Mouse (Mus musculus): ENCODE results near the gene Gm28372.
A peak's percentile ranks its signal among the peaks of the same experiment; 100 is the strongest.
"Not testable (repeated sequence)": the region's sequence is repeated elsewhere in the genome, so short reads cannot be mapped to it uniquely, and the experiment has no call there.

Gene Gm28372

DNA sequence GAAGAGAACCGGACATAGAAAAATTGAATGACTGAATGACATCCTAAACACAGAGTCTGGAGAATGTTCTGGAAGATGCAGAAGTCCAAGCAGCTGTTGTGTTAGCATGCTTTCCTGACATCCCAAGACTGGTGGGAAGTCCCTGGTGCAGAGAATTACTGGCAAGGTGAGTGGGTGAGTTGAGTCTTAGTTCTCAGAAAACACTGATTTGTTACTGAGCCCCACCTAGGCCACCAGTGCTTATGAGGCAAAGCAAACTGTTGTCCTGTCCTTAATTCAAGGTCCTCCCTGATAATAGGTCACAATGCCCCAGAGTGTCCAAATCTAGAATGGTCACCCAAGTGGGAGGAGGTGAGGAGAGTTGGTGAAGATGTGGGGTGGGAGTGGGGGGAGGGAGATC is at the start of gene Gm28372, which contains the start of gene 1700020A23Rik:
TSS of gene Gm28372 (plus strand) at position 301 of the 400 bp plus-strand sequence.
TSS of gene 1700020A23Rik (plus strand) at position 321 of the 400 bp plus-strand sequence.
- DNase-seq (ENCODE audit: low spot score in 2 of 2), result no peak

DNA sequence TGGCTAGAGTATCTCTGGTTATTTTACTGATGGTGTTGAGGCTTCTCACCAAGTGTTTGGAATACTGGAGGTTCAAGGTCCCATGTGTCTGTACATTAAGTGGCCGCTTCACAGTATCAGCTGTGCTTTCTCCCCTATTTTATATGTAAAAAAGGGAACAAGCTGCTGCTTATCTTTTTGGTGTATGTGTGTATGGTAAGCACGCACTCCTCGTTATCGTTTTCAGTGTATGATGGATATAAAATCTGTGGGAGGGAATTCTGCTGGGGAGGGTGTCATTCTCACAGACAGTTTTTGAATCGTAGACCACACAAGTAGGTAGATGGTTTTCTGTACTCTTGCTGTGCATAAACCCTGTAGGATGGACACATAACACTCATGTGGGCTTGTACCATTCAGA is 47.5 kb upstream of the Gm28372 start:
- no peak for DNase-seq (ENCODE audit: low spot score in 2 of 2)

DNA sequence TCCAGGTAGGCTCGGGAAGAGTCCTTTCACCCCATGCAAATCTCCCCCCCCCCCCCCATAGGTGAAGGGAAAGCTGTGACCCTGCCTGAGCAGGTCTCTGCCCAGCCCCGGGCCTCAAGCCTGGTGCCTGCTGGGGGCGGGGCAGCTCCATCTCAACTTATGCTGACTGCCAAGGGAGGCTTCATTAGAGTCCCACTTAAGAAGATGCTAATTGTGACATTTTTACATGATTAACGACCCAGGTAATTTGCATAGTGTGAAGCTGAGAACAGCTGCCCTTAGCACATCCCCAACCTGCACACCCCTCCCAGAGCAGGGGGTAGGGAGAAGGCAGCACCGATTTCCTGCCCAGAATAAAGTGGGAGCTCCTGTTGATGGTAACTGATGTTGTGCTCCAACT is 46.2 kb upstream of the Gm28372 start:
- no peak for DNase-seq (ENCODE audit: low spot score in 2 of 2)

DNA sequence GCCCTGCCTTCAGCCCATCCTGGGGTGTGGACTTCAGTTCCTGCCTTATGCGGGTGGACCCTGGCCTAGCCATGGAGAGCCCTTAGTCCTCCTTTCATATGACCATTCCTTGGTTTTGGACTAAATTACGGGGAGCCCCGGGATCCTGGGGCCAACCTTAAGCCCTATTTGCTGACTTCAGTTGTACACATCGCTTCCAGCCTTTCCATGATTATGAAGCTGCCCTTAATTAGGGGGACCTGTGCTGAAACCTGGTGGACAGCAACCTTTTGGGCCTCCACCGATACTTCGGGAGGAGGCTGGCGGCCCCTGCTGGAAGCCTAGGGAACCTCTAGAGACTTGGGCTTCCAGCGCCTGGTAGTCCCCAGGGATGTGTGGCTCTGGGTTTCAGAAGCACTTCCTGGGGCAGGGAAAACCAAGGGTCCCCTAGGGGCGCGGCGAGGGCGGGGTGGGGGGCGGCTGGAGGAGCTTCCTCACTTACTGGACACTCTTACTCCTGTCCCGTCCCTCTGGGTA is 42.5 kb upstream of the Gm28372 start:
- peak; percentile 47 to 62 for DNase-seq (ENCODE audit: low spot score in 2 of 2)

DNA sequence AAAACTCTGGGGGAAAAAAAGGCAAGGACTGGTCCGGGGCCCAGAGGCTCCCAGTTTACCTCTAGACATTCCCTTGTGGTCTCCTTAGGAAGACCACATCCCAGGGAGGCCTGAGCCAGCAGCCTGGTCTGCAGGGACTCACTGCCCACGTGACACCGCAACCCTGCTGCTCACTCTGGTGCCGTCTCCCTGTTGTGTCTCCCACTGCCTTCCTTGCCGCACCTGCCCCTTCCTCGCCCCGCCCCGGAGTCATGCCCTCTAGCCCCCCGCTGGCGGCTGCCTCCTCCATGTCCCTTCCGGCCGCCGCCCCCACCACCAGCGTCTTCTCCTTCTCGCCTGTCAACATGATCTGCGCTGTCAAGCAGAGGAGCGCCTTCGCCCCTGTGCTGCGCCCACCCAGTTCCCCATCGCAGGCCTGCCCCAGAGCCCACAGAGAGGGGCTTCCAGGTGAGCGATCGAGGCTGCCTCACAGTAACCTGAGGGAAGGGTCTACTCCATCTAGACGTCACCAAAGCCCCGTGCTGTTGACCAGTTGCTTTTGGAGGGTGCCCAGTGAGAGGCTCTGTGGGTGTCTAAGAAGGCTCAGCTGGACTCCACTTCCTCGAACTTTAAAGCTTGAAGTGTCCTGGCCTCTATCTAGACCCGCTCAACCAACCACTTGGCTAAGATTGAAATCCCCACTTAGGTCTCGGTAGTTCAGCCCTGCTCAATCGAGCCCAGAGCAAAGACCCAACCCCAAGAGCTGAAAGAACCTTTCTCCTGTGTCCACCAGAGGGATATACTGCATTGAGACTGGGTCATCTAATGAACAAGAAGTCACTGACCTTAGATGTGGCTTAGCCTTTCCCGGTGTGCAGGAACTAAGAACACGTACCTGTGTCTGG is 39.6 kb upstream of the Gm28372 start:
- DNase-seq (ENCODE audit: low spot score in 2 of 2), result no peak

DNA sequence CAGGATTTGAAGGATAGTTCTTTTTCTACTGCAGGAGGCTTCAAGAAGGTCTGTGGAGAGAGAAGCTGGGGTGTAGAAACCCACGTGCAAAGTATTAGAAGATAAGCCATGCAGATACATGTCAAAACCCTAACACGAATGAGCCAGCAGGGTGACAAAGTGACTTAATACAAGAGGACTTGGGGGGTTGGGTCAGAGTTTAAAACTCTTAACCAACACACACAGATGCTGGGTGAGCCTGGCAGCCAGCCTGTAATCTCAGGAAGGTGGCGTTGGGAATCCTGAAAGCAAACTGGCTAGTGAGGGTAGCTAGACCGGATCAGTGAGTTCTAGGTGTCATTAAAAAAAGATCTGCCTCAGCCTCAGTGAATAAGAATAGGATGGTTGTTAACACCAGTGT is 37.7 kb upstream of the Gm28372 start:
- DNase-seq (ENCODE audit: low spot score in 2 of 2), result no peak

DNA sequence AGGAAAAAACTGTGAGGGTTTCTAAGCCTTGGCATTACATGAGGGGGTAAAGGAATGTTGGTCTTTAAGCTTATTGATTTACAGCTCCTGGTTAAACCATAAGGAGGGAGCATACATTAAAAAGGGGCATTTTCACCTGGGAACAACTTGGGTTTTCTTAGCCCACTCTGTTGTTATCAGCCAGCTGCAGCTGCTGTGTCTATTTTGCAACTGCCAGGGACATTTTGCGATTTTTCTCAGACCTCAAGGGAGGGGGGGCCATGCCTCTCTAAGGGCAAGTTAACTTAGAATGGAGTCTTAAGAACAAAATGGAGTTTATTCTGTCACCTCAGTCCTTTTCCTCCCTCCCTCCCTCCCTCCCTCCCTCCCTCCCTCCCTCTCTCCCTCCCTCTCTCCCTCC is 32.0 kb upstream of the Gm28372 start:
- DNase-seq (ENCODE audit: low spot score in 2 of 2), result not testable (repeated sequence)

DNA sequence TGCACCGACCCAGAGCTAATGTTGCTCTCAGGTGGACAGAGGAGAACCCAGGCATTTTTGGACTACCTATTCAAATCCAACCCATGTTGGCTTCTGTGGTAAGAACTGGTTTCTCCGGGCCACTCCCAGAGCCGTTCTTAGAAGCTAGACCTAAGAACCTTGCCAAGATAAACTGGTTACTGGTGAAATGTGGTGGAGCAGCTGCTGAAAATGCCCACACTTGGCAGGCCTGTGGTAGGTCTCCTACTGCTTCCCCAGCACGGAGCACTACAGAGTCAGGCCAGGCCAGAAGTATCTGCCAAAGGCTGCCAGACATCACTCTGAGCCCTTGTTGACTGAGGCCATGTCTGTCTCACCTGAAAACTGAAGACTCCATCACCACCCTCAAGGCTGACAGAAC is 30.1 kb upstream of the Gm28372 start:
- no peak for DNase-seq (ENCODE audit: low spot score in 2 of 2)

DNA sequence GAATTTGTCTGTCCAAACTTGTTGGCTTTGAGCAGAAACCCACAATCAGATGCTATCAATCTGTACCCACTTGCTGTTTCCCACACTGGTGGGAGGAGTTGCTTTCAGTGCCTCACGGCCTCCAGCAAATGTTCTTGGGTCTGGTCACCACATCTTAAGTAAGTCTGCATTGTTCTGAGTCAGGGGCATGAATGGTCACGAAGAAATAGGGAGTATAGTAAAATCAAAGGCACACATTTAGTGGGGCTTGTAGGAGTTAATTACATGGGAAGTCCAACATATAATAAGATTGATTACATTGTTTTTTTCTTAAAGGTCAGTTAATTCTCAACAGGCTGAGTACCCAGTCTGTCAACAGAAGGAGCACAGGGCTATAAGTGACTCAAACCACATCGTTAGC is 21.8 kb upstream of the Gm28372 start:
- DNase-seq (ENCODE audit: low spot score in 2 of 2), result no peak

DNA sequence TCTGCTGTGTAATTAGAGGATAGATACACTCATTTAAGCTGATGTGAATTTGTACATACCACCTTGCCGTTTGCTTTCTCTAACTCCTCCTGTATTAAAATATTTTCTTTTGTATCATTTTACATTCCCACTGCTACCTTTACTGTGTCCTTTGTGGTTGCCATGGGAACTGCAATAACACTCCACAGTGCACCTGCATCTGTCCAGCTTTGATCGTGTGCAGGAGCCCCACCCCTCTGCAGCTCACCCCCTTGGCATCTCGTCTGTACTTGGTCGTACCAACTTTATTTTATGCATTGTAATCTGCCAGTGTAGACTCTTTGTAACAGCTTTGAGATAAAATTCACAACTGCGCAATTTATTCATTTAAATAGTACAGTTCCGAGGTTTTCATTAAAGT is 21.1 kb upstream of the Gm28372 start:
- no peak for DNase-seq (ENCODE audit: low spot score in 2 of 2)

DNA sequence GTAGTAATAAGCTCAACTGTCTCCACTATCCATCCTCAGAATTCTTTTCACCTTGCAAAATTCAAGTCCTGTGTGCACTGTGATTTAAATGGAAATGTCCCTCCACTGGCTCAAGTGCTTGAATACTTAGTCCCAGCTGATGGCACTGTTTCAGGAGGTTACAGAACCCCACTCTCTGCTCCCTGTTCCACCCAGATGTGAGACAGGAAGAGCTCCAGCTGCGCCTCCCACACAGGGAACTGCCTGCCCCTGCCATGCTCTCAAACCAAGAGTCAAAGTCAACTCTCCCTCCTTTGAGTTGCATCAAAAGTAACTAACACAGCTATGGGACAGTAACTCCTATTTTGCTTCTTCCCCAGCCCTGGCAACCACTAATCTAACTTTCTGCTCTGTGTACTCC is 18.8 kb upstream of the Gm28372 start:
- DNase-seq (ENCODE audit: low spot score in 2 of 2), result no peak

DNA sequence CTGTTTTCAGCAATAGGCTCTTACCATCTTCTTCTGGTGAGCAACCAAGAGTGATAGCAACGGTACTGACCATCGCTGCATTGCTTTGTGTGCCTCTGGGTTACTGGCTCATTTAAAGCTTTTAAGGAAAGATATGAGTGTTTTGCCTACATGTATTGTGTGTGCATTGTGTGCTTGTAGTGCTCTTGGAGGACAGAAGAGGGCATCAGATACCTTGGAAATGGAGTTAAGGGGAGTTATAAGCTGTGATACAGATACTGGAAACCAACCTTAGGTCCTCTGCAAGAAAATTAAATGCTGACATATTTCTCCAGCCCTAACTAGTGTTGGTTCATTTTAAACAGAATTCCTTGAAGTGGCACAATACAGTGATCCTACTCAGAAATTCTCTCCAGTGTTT is 16.2 kb upstream of the Gm28372 start:
- DNase-seq (ENCODE audit: low spot score in 2 of 2), result no peak

DNA sequence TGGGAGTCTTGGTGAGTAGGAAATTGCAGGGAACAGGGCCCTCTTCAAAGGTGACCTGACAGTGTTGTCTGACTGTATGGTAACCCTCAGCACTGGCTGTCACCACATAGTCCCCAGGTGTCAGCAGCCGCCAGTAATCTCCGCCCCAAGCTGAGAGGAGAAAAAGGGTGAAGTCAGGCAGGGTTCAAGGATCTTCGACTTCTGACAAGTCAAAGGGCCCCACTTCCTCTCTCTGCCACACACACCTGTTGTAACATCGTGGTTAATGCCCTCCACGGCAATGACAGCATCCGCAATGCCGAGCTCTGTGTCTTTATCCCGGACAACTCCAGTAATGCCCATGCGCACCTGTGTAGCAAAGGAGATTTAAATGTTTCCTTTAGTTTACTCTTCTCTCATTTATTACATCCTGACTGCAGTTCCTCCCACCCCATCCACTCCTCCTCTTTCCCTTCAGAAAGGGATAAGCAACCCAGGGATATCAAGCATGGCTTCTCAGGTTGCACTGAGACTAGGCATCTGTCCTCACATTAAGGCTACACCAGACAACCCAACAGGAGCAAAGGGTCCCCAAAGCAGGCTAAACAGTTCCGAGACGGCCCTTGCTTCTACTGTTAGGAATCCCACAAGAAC is 13.9 kb upstream of the Gm28372 start:
- DNase-seq (ENCODE audit: low spot score in 2 of 2), result no peak

DNA sequence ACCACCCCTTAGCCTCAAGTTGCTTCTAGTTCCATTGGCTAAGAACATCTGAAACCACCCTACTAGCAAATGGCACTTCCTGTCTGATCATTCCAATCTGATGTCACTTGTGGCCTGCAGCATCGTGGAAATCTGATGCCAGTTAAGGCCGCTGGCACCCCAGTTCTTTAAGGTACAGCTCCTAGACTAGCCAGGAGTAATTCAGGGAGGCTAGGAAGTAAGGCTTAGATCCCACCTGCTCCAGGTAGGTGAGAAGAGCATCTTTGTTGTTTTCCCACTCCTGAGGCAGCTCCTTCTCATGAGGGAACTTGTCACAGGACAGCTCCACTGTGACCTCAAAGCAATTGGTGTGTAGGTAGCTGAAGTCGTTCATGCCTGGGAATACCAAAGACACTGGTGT is 12.2 kb upstream of the Gm28372 start:
- no peak for DNase-seq (ENCODE audit: low spot score in 2 of 2)

DNA sequence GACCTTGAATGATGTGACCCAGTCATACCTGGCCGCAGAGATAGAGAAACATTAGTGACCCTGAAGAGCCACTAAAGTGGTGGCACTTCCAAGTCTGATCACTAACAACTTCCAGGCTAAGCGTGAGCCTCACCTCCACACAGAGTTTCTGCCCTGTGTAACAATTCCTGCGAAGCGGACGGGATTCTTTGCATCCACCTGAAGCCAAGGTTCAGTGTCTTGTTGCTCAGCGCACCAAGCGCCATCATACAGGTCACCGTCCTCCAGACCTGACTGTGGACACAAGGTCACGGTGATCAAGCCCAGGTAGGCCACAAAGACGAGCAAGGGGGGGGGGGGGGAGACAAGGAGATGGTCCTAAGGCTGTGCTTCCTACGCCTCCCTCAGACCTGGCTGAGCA is 9.3 kb upstream of the Gm28372 start:
- DNase-seq (ENCODE audit: low spot score in 2 of 2), result no peak

DNA sequence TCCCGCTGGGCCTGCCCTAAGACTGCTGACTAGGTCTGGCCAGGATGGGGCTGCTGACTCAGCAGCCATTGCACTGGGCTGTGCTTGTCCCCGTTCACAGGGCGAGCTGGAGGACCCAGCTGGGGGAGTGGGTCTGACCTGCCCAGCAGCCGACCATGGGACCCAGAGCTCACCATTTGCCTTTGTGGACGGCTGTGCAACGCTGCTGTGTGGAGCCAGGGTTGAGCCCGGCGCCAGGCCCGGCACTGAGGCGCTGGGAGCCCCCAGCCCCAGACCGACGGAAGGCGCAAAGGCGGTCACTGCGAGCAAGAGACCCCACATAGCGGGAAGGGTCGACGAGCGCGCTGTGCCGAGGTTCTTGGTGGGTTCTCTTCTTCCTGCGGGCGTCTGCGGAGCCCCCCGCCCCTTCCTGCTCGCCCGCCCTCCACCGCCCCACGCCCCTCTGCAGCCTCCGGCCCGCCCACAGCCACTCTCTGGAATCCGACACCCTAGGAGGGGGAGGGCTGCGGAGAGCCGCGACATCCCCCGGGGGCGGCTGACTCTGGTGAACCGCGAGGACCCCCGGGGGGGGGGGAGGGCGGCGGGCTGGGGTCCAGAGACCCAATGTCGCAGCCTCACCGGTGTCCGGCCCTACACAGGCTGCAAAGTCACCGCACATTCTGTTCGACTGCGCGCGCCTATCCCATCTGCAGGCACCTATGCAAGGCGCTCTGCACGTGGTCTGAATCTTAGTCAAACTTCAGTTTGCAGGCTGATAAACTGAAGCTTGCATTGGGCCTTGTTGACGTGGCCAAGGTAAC is 7.7 kb upstream of the Gm28372 start, which contains the start of gene Cpxm1:
TSS of gene Cpxm1 (minus strand) at position 389 of the 800 bp plus-strand sequence.
- no peak for DNase-seq (ENCODE audit: low spot score in 2 of 2)

DNA sequence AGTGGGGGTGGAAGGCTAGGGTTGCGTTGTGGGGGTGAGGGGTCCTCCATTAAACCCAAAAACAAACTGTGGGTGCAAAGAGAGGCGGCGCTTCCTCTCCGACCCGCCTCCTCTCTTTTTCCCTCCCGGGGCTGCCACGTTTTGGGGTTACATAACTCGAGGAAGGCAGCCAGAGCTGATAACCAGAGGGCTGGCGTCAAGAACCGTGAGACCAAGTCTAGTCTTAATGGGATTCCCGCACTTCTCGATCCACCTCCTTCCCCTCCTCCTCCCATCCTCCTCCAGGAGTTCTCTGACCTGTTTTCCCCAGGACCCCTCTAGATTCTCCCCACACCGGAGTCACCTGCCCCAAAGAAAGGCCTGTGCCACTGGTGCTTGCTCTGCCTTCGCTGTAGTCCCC is 6.9 kb upstream of the Gm28372 start:
- no peak for DNase-seq (ENCODE audit: low spot score in 2 of 2)

DNA sequence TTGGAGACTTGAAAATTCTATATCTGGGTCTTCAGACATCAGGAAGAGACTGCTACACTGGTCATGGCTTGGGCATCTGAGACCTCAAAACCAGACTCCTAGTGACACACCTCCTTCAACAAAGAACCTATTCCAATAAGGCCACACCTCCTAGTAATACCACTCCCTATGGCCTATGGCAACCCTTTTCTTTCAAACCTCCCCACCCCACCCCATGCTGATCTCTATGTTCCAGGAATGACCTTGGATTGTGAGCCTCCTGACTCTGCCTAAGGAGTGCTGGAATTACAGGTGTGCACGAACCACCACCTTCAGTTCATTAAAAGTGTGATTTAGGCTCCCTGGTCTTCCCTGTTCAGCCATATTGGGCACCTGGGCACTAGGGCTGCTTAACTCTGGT is 5.0 kb upstream of the Gm28372 start:
- no peak for DNase-seq (ENCODE audit: low spot score in 2 of 2)

DNA sequence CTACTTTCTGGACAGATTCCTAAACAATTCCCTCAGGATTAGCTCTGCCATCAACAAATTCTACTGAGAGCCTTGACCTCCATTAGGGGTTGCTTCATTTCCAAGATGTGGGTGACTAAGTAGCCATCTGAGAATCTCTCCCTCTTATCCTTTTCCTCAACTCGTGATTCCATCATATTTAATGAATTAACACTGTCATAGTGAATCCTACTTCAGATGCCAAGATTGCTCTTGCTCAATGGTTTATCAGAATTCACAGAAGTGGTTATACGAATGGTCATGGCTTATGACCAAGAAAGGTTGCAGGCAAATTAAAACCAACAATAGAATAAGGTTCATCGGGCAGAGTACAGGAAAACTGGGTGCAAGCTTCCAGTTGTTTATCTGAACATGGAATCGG is 3.1 kb upstream of the Gm28372 start:
- no peak for DNase-seq (ENCODE audit: low spot score in 2 of 2)

DNA sequence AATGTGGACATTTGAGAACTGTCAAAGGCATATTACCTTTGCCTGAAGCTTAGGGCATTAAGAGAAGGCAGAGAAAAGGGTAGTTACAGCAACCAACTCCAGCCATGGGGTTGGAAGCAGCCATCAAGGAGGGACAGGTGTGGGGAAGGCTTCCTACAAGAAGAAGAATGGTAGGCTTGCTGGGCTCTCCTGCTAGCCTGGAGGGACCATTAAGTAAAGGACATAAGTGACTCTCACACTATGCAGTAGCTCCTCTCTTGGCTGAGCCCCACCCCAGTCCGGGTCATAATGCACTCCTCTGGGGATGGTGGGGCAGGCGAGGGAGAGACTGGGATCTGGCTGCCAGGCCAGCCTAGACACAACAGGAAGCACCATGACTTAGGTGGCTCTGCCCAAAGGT is 1.1 kb downstream of the Gm28372 start, which contains the start of gene Tmem239:
TSS of gene Tmem239 (plus strand) at position 301 of the 400 bp plus-strand sequence.
- DNase-seq (ENCODE audit: low spot score in 2 of 2), result no peak

DNA sequence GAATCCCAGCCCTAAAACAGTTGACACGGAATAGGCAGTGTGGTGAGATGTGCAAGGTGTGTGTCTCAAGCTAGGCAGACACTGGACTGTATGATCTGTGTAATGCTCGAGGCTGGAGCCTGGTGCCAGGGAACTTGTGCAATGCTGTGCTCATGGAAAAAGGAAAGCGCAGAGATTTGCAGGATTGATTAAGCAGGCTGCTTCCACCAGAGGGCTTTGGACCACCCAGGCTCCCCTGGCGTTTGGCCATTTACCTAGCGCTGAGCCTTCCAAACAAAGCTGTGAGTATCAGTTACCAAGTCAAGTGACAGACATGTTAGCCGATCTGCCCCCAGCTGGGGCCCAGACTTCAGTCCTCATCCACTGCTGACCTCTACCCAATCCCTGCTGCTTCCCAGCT is 3.2 kb downstream of the Gm28372 start:
- no peak for DNase-seq (ENCODE audit: low spot score in 2 of 2)

All from right cerebral cortex, adult 2 months (tissue).